ENCODE assay signal across 15 mouse cellular contexts in the genomic region with DNA sequence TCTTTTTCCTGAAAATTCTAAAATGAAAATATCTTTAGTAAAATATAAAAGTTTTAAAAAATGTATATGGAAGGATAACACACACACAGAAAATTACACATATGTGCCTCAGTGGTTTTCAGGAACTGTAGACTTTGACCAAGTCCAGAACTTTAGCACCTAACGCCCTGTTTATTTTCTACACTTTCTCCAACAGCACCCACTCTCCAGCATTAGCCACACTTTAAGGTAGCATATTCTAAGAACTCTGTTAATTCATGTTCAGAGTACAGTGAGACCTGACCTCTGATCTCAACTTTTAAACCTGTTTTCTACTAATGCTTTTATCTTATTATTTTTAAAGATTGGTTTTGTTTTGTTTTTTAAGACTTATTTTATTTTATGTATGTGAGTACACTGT. TPM values are rescaled to one million over a fixed set of nuclear protein-coding genes. Genes with fewer than 3 reads are reported as not detected.
"Had no signal": no experiment of that assay in that cellular context is flagged by ENCODE, and none has a peak within 500 bp of the region (broad histone marks: within the 10 kb centered on the region; RNA-seq: fewer than 3 reads in every experiment).

No protein-coding gene starts in this region.

- DNase-seq: retina, postnatal 1 day; right cerebral cortex, adult 18-20 months; right cerebral cortex, postnatal 14 days; right cerebral cortex, postnatal 25 days; right cerebral cortex, postnatal 4 days; spleen, adult 18-20 months; thymus, adult 18-20 months; thymus, adult 2 months; thymus, postnatal 25 days; thymus, postnatal 36 days; thymus, postnatal 4 days had no signal

- H3K27ac ChIP-seq: neural tube, embryonic 15.5 days; stomach, embryonic 15.5 days; stomach, postnatal 0 days had no signal

- H3K9me3 ChIP-seq: neural tube, embryonic 15.5 days; stomach, embryonic 15.5 days had no signal

- H3K27me3 ChIP-seq: neural tube, embryonic 15.5 days; stomach, embryonic 15.5 days had no signal

- H3K4me2 ChIP-seq: neural tube, embryonic 15.5 days; stomach, embryonic 15.5 days had no signal

- H3K4me3 ChIP-seq: neural tube, embryonic 15.5 days; stomach, embryonic 15.5 days had no signal

- H3K4me1 ChIP-seq: neural tube, embryonic 15.5 days; stomach, embryonic 15.5 days had no signal

- H3K9ac ChIP-seq: neural tube, embryonic 15.5 days; stomach, embryonic 15.5 days had no signal

- H3K36me3 ChIP-seq: stomach, embryonic 15.5 days had no signal

RNA-seq across cellular contexts. Expression of a gene that starts 35.0 kb away (rescaled TPM):
- total RNA-seq: neutrophil, adult 5-6 weeks had no signal
